Mouse (Mus musculus) CH12.LX (cell line): ENCODE measurements around the gene Tsc22d2. TPM values are rescaled to one million over a fixed set of nuclear protein-coding genes. Genes with fewer than 3 reads are reported as not detected.

ENCODE experiments used
- DNase-seq: peaks from one replicate; pipeline ENCODE4 v3.0.0-alpha.2; 2013; ENCODE audit errors: extremely low read depth
- H3K27ac ChIP-seq: 2 replicates; pipeline ENCODE4 v1.5.1; 2012; ENCODE audit warnings: low read depth, mild to moderate bottlenecking, control low read depth, moderate library complexity; ENCODE audit not compliant: insufficient read depth
- H3K27me3 ChIP-seq: replicated peaks from 2 replicates; pipeline ENCODE3; 2012; ENCODE audit warnings: inconsistent platforms
- H3K36me3 ChIP-seq, 2 experiments: replicated peaks in 1 of 2; 2 replicates each; pipeline versions ENCODE3 to v1.6.1; 2012; ENCODE audit warnings: inconsistent platforms in 1 of 2, low read length in 1 of 2, mild to moderate bottlenecking in 1 of 2, mixed read lengths in 1 of 2, moderate library complexity in 1 of 2; ENCODE audit not compliant: control insufficient read depth in 1 of 2, insufficient read depth in 1 of 2
- H3K4me1 ChIP-seq, 2 experiments: 2 replicates each; pipeline ENCODE4 v1.6.1; 2012; ENCODE audit warnings: inconsistent platforms in 1 of 2, moderate library complexity in 1 of 2; ENCODE audit not compliant: insufficient read depth in 2 of 2, control insufficient read depth in 1 of 2
- H3K4me2 ChIP-seq: 2 replicates; pipeline ENCODE4 v1.6.1; 2012; ENCODE audit warnings: low read depth, mild to moderate bottlenecking, control low read depth; ENCODE audit not compliant: poor library complexity, insufficient read depth, severe bottlenecking
- H3K4me3 ChIP-seq, 3 experiments: fragments of 150-350 bp in 1 of 3; sonication (generic) in 1 of 3; replicated peaks in 1 of 3; 2 replicates each; pipeline versions ENCODE3 to v1.5.1; 2011 to 2012; ENCODE audit warnings: low read depth in 2 of 3, low read length in 2 of 3, mild to moderate bottlenecking in 2 of 3, moderate library complexity in 2 of 3, control low read depth in 1 of 3, improper control_type of control experiment in 1 of 3, inconsistent platforms in 1 of 3, mixed read lengths in 1 of 3; ENCODE audit not compliant: poor library complexity in 1 of 3
- H3K79me2 ChIP-seq: replicated peaks from 2 replicates; pipeline ENCODE4 v1.6.1; 2012; ENCODE audit warnings: mild to moderate bottlenecking, moderate library complexity; ENCODE audit not compliant: control insufficient read depth, poor library complexity, insufficient read depth, severe bottlenecking; ENCODE audit errors: extremely low read depth
- H3K9ac ChIP-seq: 2 replicates; pipeline ENCODE4 v1.6.1; 2012; ENCODE audit warnings: low read depth, mild to moderate bottlenecking, control low read depth, moderate library complexity; ENCODE audit not compliant: insufficient read depth
- H3K9me3 ChIP-seq: replicated peaks from 2 replicates; pipeline ENCODE3; 2012; ENCODE audit warnings: low read length, inconsistent platforms, mixed read lengths
- BHLHE40 ChIP-seq: IDR thresholded peaks from 2 replicates; pipeline ENCODE4 v1.6.1; 2011; ENCODE audit warnings: mild to moderate bottlenecking, low read depth, low read length, improper control_type of control experiment
- CTCF ChIP-seq, 2 experiments: IDR thresholded peaks in 1 of 2; conservative IDR thresholded peaks in 1 of 2; 2 replicates each; pipeline ENCODE4 v1.5.1; 2011 to 2012; ENCODE audit warnings: low read depth in 2 of 2, low read length in 2 of 2, improper control_type of control experiment in 1 of 2, inconsistent platforms in 1 of 2, mild to moderate bottlenecking in 1 of 2, moderate library complexity in 1 of 2
- ELF1 ChIP-seq: IDR thresholded peaks from 2 replicates; pipeline ENCODE4 v1.6.1; 2014; ENCODE audit warnings: low read depth, mild to moderate bottlenecking, inconsistent platforms, low read length, improper control_type of control experiment
- EP300 ChIP-seq: IDR thresholded peaks from 2 replicates; pipeline ENCODE4 v1.6.1; 2011; ENCODE audit warnings: low read length, improper control_type of control experiment
- ETS1 ChIP-seq: conservative IDR thresholded peaks from 2 replicates; pipeline ENCODE4 v1.6.1; 2012; ENCODE audit warnings: low read depth, mild to moderate bottlenecking, inconsistent platforms, low read length, improper control_type of control experiment, moderate library complexity
- HCFC1 ChIP-seq: IDR thresholded peaks from 2 replicates; pipeline ENCODE4 v1.6.1; 2012; ENCODE audit warnings: low read depth, mild to moderate bottlenecking, inconsistent platforms, low read length, improper control_type of control experiment
- IRF4 ChIP-seq: IDR thresholded peaks from 2 replicates; pipeline ENCODE4 v1.6.1; 2014; ENCODE audit warnings: low read depth, mild to moderate bottlenecking, inconsistent platforms, low read length, improper control_type of control experiment
- JUN ChIP-seq: IDR thresholded peaks from 2 replicates; pipeline ENCODE4 v1.6.1; 2011; ENCODE audit warnings: low read depth, mild to moderate bottlenecking, low read length, improper control_type of control experiment, moderate library complexity; ENCODE audit not compliant: insufficient read depth
- JUND ChIP-seq: conservative IDR thresholded peaks from 2 replicates; pipeline ENCODE4 v1.6.1; 2011; ENCODE audit warnings: low read depth, low read length, improper control_type of control experiment
- MAFK ChIP-seq: IDR thresholded peaks from 2 replicates; pipeline ENCODE4 v1.6.1; 2011; ENCODE audit warnings: low read length, improper control_type of control experiment; ENCODE audit not compliant: insufficient replicate concordance
- MAX ChIP-seq: IDR thresholded peaks from 2 replicates; pipeline ENCODE4 v1.6.1; 2011; ENCODE audit warnings: low read length, improper control_type of control experiment
- MXI1 ChIP-seq: IDR thresholded peaks from 2 replicates; pipeline ENCODE4 v1.6.1; 2011; ENCODE audit warnings: mild to moderate bottlenecking, low read depth, low read length, improper control_type of control experiment
- NELFE ChIP-seq: IDR thresholded peaks from 2 replicates; pipeline ENCODE4 v1.6.1; 2011; ENCODE audit warnings: low read depth, low read length, improper control_type of control experiment
- POLR2A ChIP-seq: IDR thresholded peaks from 2 replicates; pipeline ENCODE4 v1.6.1; 2011; ENCODE audit warnings: low read depth, mild to moderate bottlenecking, improper control_type of control experiment, low read length
- POLR2AphosphoS2 ChIP-seq: IDR thresholded peaks from 2 replicates; pipeline ENCODE4 v1.6.1; 2011; ENCODE audit warnings: low read depth, low read length, improper control_type of control experiment
- RAD21 ChIP-seq: IDR thresholded peaks from 2 replicates; pipeline ENCODE4 v1.6.1; 2011; ENCODE audit warnings: low read depth, mild to moderate bottlenecking, low read length, improper control_type of control experiment, moderate library complexity
- RCOR1 ChIP-seq: conservative IDR thresholded peaks from 2 replicates; pipeline ENCODE4 v1.6.1; 2012; ENCODE audit warnings: low read depth, mild to moderate bottlenecking, inconsistent platforms, low read length, improper control_type of control experiment
- SMC3 ChIP-seq: IDR thresholded peaks from 2 replicates; pipeline ENCODE4 v1.6.1; 2011; ENCODE audit warnings: low read depth, low read length, improper control_type of control experiment
- TBP ChIP-seq: conservative IDR thresholded peaks from 2 replicates; pipeline ENCODE4 v1.6.1; 2011; ENCODE audit warnings: low read depth, low read length, improper control_type of control experiment
- TCF12 ChIP-seq: IDR thresholded peaks from 2 replicates; pipeline ENCODE4 v1.6.1; 2014; ENCODE audit warnings: low read depth, mild to moderate bottlenecking, inconsistent platforms, low read length, improper control_type of control experiment
- UBTF ChIP-seq: IDR thresholded peaks from 2 replicates; pipeline ENCODE4 v1.6.1; 2012; ENCODE audit warnings: low read depth, mild to moderate bottlenecking, inconsistent platforms, low read length, improper control_type of control experiment, moderate library complexity
- USF1 ChIP-seq: IDR thresholded peaks from 2 replicates; pipeline ENCODE4 v1.6.1; 2014; ENCODE audit warnings: low read depth, mild to moderate bottlenecking, inconsistent platforms, low read length, improper control_type of control experiment
- USF2 ChIP-seq: conservative IDR thresholded peaks from 2 replicates; pipeline ENCODE4 v1.6.1; 2011; ENCODE audit warnings: low read depth, low read length, improper control_type of control experiment
- ZNF384 ChIP-seq: IDR thresholded peaks from 2 replicates; pipeline ENCODE4 v1.6.1; 2012; ENCODE audit warnings: low read depth, low read length, improper control_type of control experiment, inconsistent platforms
- dilution Hi-C: fragments of 300-500 bp; cut with MboI; formaldehyde crosslinking; loops from 2 replicates; pipeline ENCODE4 v1.14.3; 2020; ENCODE audit warnings: low sequenced_read_pairs; ENCODE audit not compliant: extremely low pct_unique_long_range_greater_than_20kb, extremely low pct_ligation_motif_present
- in situ Hi-C: fragments of 300-500 bp; cut with MboI; formaldehyde crosslinking; loops from 3 replicates; pipeline ENCODE4 v1.14.3; 2019; ENCODE audit warnings: low sequenced_read_pairs, low pct_ligation_motif_present, low pct_unique_long_range_greater_than_20kb, mixed read lengths
- polyA plus RNA-seq: library from polyadenylated mRNA; unstranded; fragments of >175 nt; gene quantifications from 2 replicates; pipeline ENCODE4 v1.2.1, GENCODE M21; 2012; ENCODE audit warnings: low read depth; ENCODE audit not compliant: insufficient read length
- total RNA-seq, 2 experiments: library from RNA; depleted of rRNA; stranded (reverse); fragments of 300-350 nt in 1 of 2; fragments of >200 nt in 1 of 2; gene quantifications; 2 replicates each; pipeline ENCODE4 v1.2.3; 2012 to 2014

The Tsc22d2 gene
- total and polyA plus RNA-seq, 3 experiments = 9.0 to 17.4 (median 12.9) TPM

GRCm38 (mm10) chr3:58455255-58455654 lies 40.7 kb downstream of the Tsc22d2 start:
- Histone ChIP-seq H3K27me3 (no peaks in the 10 kb centered on the region), H3K4me1 (no peaks in the 10 kb centered on the region), H3K9me3 (no peaks in the 10 kb centered on the region), H3K4me3 (no peak overlapping the region), H3K79me2 (no peaks in the 10 kb centered on the region; the same call in 1 of the 2 replicates), H3K9ac (no peak overlapping the region), H3K27ac (no peak overlapping the region), H3K36me3 (peaks cover 4 to 35% of the 10 kb centered on the region in 2 experiments), H3K4me2 (no peak overlapping the region)
- in situ Hi-C loops (no loop called here), dilution Hi-C loops (no loop called here)
- TF ChIP-seq IRF4 = no peak
- TF ChIP-seq MXI1 = no peak
- no peak for TF ChIP-seq JUND
- no peak for TF ChIP-seq MAX
- TF ChIP-seq ETS1 = no peak
- no peak for TF ChIP-seq NELFE
- TF ChIP-seq RAD21 = no peak
- TF ChIP-seq USF1 = no peak
- no peak for TF ChIP-seq SMC3
- TF ChIP-seq TBP = no peak
- no peak for TF ChIP-seq RCOR1
- no peak for TF ChIP-seq TCF12
- TF ChIP-seq BHLHE40 = no peak
- TF ChIP-seq ZNF384 = no peak
- no peak for TF ChIP-seq CTCF (conservative IDR thresholded peaks at IDR 0.05 in 1 of 2, IDR thresholded peaks at IDR 0.05 in 1 of 2; ENCODE audit: low read depth in 2 of 2, low read length in 2 of 2)
- no peak for TF ChIP-seq HCFC1
- TF ChIP-seq POLR2AphosphoS2 = no peak
- TF ChIP-seq ELF1 = no peak
- no peak for TF ChIP-seq MAFK
- no peak for DNase-seq

- no peak overlapping the region for H3K27ac ChIP-seq
- peak overlapping the region; percentile 70 for H3K4me2 ChIP-seq
- dilution Hi-C loops = no loop called here
- peak; percentile 26 for DNase-seq
- no peak overlapping the region for H3K4me3 ChIP-seq
- peaks cover 8 to 10% of the 10 kb centered on the region in 2 experiments for H3K4me1 ChIP-seq
- TF ChIP-seq UBTF = no peak
- TF ChIP-seq USF2 = no peak
- no peak for TF ChIP-seq SMC3
- peak; percentile 72 for TF ChIP-seq JUN
- TF ChIP-seq POLR2A = peak; percentile 57
- TF ChIP-seq POLR2AphosphoS2 = no peak
- peak; percentile 84; the same call in 1 of the 2 replicates for TF ChIP-seq IRF4
- no peak for TF ChIP-seq CTCF (conservative IDR thresholded peaks at IDR 0.05 in 1 of 2, IDR thresholded peaks at IDR 0.05 in 1 of 2; ENCODE audit: low read depth in 2 of 2, low read length in 2 of 2)
- TF ChIP-seq USF1 = no peak
- TF ChIP-seq TBP = peak; percentile 52; the same call in 1 of the 2 replicates
- no peak for TF ChIP-seq EP300
- peak; percentile 79 for TF ChIP-seq ELF1
- peak overlapping the region; percentile 76 for H3K9ac ChIP-seq
- no peaks in the 10 kb centered on the region for H3K27me3 ChIP-seq
- H3K36me3 ChIP-seq = no peaks in the 10 kb centered on the region
- no peaks in the 10 kb centered on the region for H3K9me3 ChIP-seq
- in situ Hi-C loops = no loop called here
- no peaks in the 10 kb centered on the region for H3K79me2 ChIP-seq
Observed at GRCm38 (mm10) chr3:58469655-58470437, 55.3 kb downstream of the Tsc22d2 start.
